Mouse (Mus musculus) stomach, embryonic 16.5 days (tissue): Measurements from ENCODE around the gene Htra2. TPM values are rescaled to one million over a fixed set of nuclear protein-coding genes. Genes with fewer than 3 reads are reported as not detected.

Experiments used
- ATAC-seq: fragments of 200-750 bp; cut with Nextera tagmentation; 2 replicates; pipeline ENCODE4 v1.8.0; 2017; ENCODE audit warnings: moderate number of reproducible peaks, moderate TSS enrichment; ENCODE audit not compliant: insufficient read depth, low FRiP score
- H3K27ac ChIP-seq: fragments of 300-500 bp; sonication (generic); 2 replicates; pipeline ENCODE4 v1.5.1; 2014; ENCODE audit warnings: low read length
- H3K27me3 ChIP-seq: fragments of 300-500 bp; sonication (generic); 2 replicates; pipeline ENCODE4 v1.6.1; 2014; ENCODE audit warnings: low read length, control low read depth, mixed read lengths; ENCODE audit not compliant: control insufficient read depth, insufficient read depth
- H3K36me3 ChIP-seq: fragments of 300-500 bp; sonication (generic); 2 replicates; pipeline ENCODE4 v1.6.1; 2014; ENCODE audit warnings: low read length; ENCODE audit not compliant: control insufficient read depth, insufficient read depth
- H3K4me1 ChIP-seq: fragments of 300-500 bp; sonication (generic); 2 replicates; pipeline ENCODE4 v1.6.1; 2014; ENCODE audit warnings: low read length, control low read depth, mixed read lengths; ENCODE audit not compliant: control insufficient read depth, insufficient read depth
- H3K4me2 ChIP-seq: fragments of 300-500 bp; sonication (generic); 2 replicates; pipeline ENCODE4 v1.6.1; 2014; ENCODE audit warnings: low read depth, low read length, mixed read lengths
- H3K4me3 ChIP-seq: fragments of 300-500 bp; sonication (generic); replicated peaks from 2 replicates; pipeline ENCODE4 v1.5.1; 2014; ENCODE audit warnings: mild to moderate bottlenecking, low read length
- H3K9ac ChIP-seq: fragments of 300-500 bp; sonication (generic); 2 replicates; pipeline ENCODE4 v1.6.1; 2014; ENCODE audit warnings: low read length
- H3K9me3 ChIP-seq: fragments of 300-500 bp; sonication (generic); replicated peaks from 2 replicates; pipeline ENCODE4 v1.6.1; 2016; ENCODE audit warnings: low read length, control low read depth; ENCODE audit not compliant: control insufficient read depth
- WGBS: fragments of 180-500 bp; shearing (Covaris S2); extraction: QIAGEN DNeasy Blood & Tissue Kit; methylation state at CpG from one replicate; pipeline ENCODE4 v1.1.7; 2014; 5-methylcytosine and 5-hydroxymethylcytosine counted together
- polyA plus RNA-seq: library from polyadenylated mRNA; unstranded; fragments of >200 nt; fragmentation: Nextera tagmentation; extraction: Ambion mirVana; gene quantifications from 2 replicates; pipeline ENCODE4 v1.2.1, GENCODE M21; 2015

Gene Htra2
- polyA plus RNA-seq, 1 experiment from 2014 or later = 72.3 TPM

- Histone ChIP-seq H3K27ac (no peak overlapping the region), H3K9ac (no peak overlapping the region), H3K4me2 (no peak overlapping the region), H3K4me1 (peaks cover 7% of the 10 kb centered on the region), H3K36me3 (no peaks in the 10 kb centered on the region), H3K4me3 (no peak overlapping the region), H3K27me3 (peaks cover 87% of the 10 kb centered on the region), H3K9me3 (no peaks in the 10 kb centered on the region)
- 33% methylated on average over 8 of the region's 8 CpGs for WGBS
- no peak for ATAC-seq
Measured at GRCm38 (mm10) chr6:83065995-83066394, 10.9 kb upstream of the Htra2 start.

- peak overlapping the region; percentile 43 for H3K4me2 ChIP-seq
- WGBS = 89% methylated on average over 2 of the region's 2 CpGs
- H3K27me3 ChIP-seq = peaks cover 17% of the 10 kb centered on the region
- no peaks in the 10 kb centered on the region for H3K36me3 ChIP-seq
- peaks cover 9% of the 10 kb centered on the region for H3K4me1 ChIP-seq
- no peak overlapping the region for H3K27ac ChIP-seq
- peak overlapping the region; percentile 32 for H3K4me3 ChIP-seq
- ATAC-seq = no peak
- H3K9me3 ChIP-seq = no peaks in the 10 kb centered on the region
- peak overlapping the region; percentile 57 for H3K9ac ChIP-seq
Measured at GRCm38 (mm10) chr6:83058725-83059124, 3.7 kb upstream of the Htra2 start.

GRCm38 (mm10) chr6:83057790-83058189, 2.7 kb upstream of the Htra2 start, which contains the start of gene Dqx1:
Dqx1 (plus strand) TSS chr6:83057844.
- Histone ChIP-seq H3K9ac (peak within 1 kb of the TSS; percentile 57), H3K4me1 (peaks cover 12% of the 10 kb centered on the region), H3K27ac (peak within 1 kb of the TSS; percentile 58; the same call in 1 of the 2 replicates), H3K27me3 (peaks cover 8% of the 10 kb centered on the region), H3K4me2 (peak within 1 kb of the TSS; percentile 43), H3K9me3 (no peaks in the 10 kb centered on the region), H3K4me3 (peak within 1 kb of the TSS; percentile 32), H3K36me3 (no peaks in the 10 kb centered on the region)
- 36% methylated on average over 3 of the region's 3 CpGs for WGBS
- ATAC-seq = peak; percentile 59

DNA sequence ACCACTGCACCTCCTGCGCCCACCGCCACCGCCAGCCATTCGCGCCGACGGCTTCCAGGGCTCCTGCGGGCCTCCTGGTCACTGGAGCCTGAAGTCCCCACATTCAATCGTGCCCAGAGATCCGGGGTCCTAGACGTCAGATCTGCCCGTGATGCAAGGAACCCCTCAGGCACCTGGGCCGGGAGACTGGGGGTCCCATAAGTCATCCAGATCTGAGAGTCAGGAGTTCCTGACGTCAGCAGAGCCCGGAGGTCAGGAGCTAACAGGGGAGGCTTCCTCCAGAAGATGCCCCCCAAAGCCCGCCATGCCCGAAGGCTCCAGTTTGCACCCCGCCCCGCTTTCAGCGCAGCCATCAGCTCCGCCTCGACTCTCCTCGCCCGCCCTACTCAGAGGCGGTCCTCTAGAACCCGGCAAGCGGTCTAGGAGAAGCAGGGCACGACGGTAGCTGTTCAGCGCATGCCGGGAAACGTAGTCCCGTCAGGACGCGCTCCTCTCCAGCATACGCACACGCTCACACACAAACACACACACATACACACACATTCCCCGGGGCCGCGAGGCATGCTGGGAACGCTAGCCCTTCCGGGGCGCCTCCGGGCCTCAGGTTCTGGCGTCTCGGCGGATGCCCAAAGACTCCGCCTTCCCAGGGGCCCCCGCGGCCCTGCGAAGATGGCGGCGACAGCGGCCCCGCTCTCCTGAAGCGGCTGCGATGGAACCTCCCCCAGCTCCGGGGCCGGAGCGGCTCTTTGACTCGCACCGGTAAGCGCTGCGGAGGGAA, 810 bp downstream of the Htra2 start, which contains the start of gene Aup1:
Gene Aup1, plus strand, starts transcription at position 448 of the 778 bp plus-strand sequence.
- WGBS = under 1% methylated on average over 63 of the region's 64 CpGs
- H3K27ac ChIP-seq = peak within 1 kb of the TSS; percentile 81
- no peaks in the 10 kb centered on the region for H3K27me3 ChIP-seq
- peak within 1 kb of the TSS; percentile 92 for H3K4me3 ChIP-seq
- peak; percentile 96 for ATAC-seq
- H3K9ac ChIP-seq = peak within 1 kb of the TSS; percentile 93
- peaks cover 15% of the 10 kb centered on the region for H3K4me1 ChIP-seq
- peak within 1 kb of the TSS; percentile 89 for H3K4me2 ChIP-seq
- no peaks in the 10 kb centered on the region for H3K9me3 ChIP-seq
- H3K36me3 ChIP-seq = no peaks in the 10 kb centered on the region

DNA sequence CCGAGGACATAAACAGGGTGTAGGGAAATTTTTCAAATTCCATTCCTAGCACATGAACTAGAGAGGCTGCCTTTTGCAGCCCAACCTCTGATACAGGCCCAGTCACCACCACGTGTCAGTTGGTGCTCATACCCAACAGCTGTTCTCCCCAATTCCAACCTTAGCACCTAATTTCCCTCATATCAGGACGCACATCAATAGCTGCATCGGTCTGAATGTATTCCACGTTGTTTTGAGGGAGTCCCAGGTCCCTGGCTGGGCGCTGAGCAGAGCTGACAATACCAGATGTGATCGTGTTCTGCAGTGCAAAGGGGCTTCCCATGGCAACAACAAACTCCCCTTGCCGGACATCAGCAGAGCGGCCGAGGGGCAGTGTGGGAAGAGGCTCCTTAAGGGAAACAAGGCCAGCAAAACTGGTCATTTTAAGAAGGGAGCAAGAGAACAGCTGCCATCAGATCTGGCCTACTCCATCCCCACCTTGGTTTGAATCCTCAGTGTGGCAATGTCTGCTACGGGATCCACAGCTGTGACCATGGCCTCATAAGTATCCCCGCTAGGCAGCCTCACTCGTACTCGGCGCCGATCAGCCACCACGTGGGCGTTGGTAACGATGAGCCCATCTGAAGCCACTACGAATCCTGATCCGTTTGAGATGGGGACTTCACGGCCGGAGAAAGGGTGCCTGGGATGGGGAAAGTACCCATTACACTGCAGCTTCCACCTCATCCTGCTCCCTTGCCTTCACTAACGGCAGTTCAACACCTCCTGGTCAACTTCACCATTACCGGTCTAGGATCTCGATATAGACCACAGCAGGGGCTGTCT, 1.7 kb downstream of the Htra2 start:
- H3K9me3 ChIP-seq = no peaks in the 10 kb centered on the region
- H3K36me3 ChIP-seq = no peaks in the 10 kb centered on the region
- H3K4me1 ChIP-seq = peaks cover 15% of the 10 kb centered on the region
- H3K9ac ChIP-seq = peak overlapping the region; percentile 93
- H3K27me3 ChIP-seq = no peaks in the 10 kb centered on the region
- peak overlapping the region; percentile 89 for H3K4me2 ChIP-seq
- peak overlapping the region; percentile 92 for H3K4me3 ChIP-seq
- H3K27ac ChIP-seq = peak overlapping the region; percentile 30
- 1% methylated on average over 26 of the region's 26 CpGs for WGBS
- ATAC-seq = no peak

GRCm38 (mm10) chr6:83049367-83049766, 5.7 kb downstream of the Htra2 start:
- 72% methylated on average over 10 of the region's 10 CpGs for WGBS
- no peak overlapping the region for H3K4me2 ChIP-seq
- H3K9ac ChIP-seq = no peak overlapping the region
- H3K27me3 ChIP-seq = no peaks in the 10 kb centered on the region
- no peaks in the 10 kb centered on the region for H3K36me3 ChIP-seq
- H3K4me3 ChIP-seq = no peak overlapping the region
- no peaks in the 10 kb centered on the region for H3K9me3 ChIP-seq
- ATAC-seq = no peak
- no peak overlapping the region for H3K27ac ChIP-seq
- H3K4me1 ChIP-seq = 0 out of 2 replicates have a peak, but pooled peaks cover 5% of the 10 kb centered on the region

- no peak overlapping the region for H3K9ac ChIP-seq
- H3K27ac ChIP-seq = no peak overlapping the region
- no peak overlapping the region for H3K4me2 ChIP-seq
- no peaks in the 10 kb centered on the region for H3K36me3 ChIP-seq
- H3K9me3 ChIP-seq = no peaks in the 10 kb centered on the region
- H3K4me1 ChIP-seq = no peaks in the 10 kb centered on the region
- no peak for ATAC-seq
- H3K27me3 ChIP-seq = no peaks in the 10 kb centered on the region
- 68% methylated on average over 9 of the region's 9 CpGs for WGBS
- no peak overlapping the region for H3K4me3 ChIP-seq
Measured at GRCm38 (mm10) chr6:83044742-83045141, 10.3 kb downstream of the Htra2 start.

GRCm38 (mm10) chr6:83043993-83044392, 11.1 kb downstream of the Htra2 start:
- ATAC-seq = no peak
- H3K27me3 ChIP-seq = no peaks in the 10 kb centered on the region
- no peaks in the 10 kb centered on the region for H3K9me3 ChIP-seq
- H3K27ac ChIP-seq = no peak overlapping the region
- H3K36me3 ChIP-seq = no peaks in the 10 kb centered on the region
- 94% methylated on average over 5 of the region's 5 CpGs for WGBS
- no peak overlapping the region for H3K9ac ChIP-seq
- no peak overlapping the region for H3K4me3 ChIP-seq
- no peaks in the 10 kb centered on the region for H3K4me1 ChIP-seq
- H3K4me2 ChIP-seq = no peak overlapping the region

DNA sequence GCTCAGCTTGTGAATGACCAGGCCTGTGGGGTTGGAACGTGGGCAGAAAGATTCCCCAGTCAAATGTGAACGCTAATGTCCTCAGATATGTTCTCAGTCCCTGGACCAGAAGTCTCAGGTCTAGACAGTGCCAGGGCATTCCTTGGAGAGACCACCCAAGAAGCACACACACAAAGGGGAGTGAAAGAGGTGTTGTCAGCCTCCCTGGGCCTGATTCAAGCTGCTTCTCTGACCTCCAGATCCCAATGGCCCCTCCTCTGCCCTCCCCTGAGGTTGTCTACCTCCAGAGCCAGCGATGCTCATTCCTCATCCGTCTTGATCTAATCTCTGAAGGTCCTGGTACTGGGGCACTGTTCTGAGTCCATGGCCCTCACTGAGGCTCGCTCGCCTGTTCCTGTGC, 11.5 kb downstream of the Htra2 start:
- 53% methylated on average over 6 of the region's 6 CpGs for WGBS
- ATAC-seq = no peak
- H3K9me3 ChIP-seq = no peaks in the 10 kb centered on the region
- H3K36me3 ChIP-seq = no peaks in the 10 kb centered on the region
- H3K4me3 ChIP-seq = no peak overlapping the region
- 0 out of 2 replicates have a peak, but pooled peaks cover 4% of the 10 kb centered on the region for H3K4me1 ChIP-seq
- H3K27me3 ChIP-seq = no peaks in the 10 kb centered on the region
- no peak overlapping the region for H3K27ac ChIP-seq
- no peak overlapping the region for H3K9ac ChIP-seq
- no peak overlapping the region for H3K4me2 ChIP-seq
